Mouse (Mus musculus) embryonic fibroblast, embryonic 13.5 days (primary cell): Measurements from ENCODE around the gene Gm42906. TPM values are rescaled to one million over a fixed set of nuclear protein-coding genes. Genes with fewer than 3 reads are reported as not detected.
A peak's percentile ranks its signal among the peaks of the same experiment; 100 is the strongest.

Source experiments
- H3K27ac ChIP-seq: 2 replicates; pipeline ENCODE4 v1.5.1; 2012; ENCODE audit warnings: low read length, control low read depth, inconsistent platforms; ENCODE audit not compliant: insufficient read depth
- H3K4me1 ChIP-seq: 2 replicates; pipeline ENCODE4 v1.6.1; 2011; ENCODE audit warnings: low read length; ENCODE audit not compliant: control insufficient read depth, insufficient read depth
- H3K4me3 ChIP-seq: 2 replicates; pipeline ENCODE4 v1.5.1; 2011; ENCODE audit warnings: mild to moderate bottlenecking, control low read depth, low read length; ENCODE audit not compliant: insufficient read depth
- CTCF ChIP-seq: IDR thresholded peaks from 2 replicates; pipeline ENCODE4 v1.5.1; 2011; ENCODE audit warnings: mild to moderate bottlenecking, control low read depth, low read length, moderate library complexity, borderline replicate concordance; ENCODE audit not compliant: insufficient read depth
- POLR2A ChIP-seq: IDR thresholded peaks from 2 replicates; pipeline ENCODE4 v1.6.1; 2011; ENCODE audit warnings: low read depth, mild to moderate bottlenecking, control low read depth, low read length, moderate library complexity
- polyA plus RNA-seq: library from polyadenylated mRNA; stranded (reverse); fragments of >200 nt; gene quantifications from 2 replicates; pipeline ENCODE4 v1.2.4, GENCODE M21; 2011; ENCODE audit warnings: low read depth; ENCODE audit not compliant: missing spikeins, insufficient read length

Gm42906 gene
- polyA plus RNA-seq, 1 experiment: not detected

DNA sequence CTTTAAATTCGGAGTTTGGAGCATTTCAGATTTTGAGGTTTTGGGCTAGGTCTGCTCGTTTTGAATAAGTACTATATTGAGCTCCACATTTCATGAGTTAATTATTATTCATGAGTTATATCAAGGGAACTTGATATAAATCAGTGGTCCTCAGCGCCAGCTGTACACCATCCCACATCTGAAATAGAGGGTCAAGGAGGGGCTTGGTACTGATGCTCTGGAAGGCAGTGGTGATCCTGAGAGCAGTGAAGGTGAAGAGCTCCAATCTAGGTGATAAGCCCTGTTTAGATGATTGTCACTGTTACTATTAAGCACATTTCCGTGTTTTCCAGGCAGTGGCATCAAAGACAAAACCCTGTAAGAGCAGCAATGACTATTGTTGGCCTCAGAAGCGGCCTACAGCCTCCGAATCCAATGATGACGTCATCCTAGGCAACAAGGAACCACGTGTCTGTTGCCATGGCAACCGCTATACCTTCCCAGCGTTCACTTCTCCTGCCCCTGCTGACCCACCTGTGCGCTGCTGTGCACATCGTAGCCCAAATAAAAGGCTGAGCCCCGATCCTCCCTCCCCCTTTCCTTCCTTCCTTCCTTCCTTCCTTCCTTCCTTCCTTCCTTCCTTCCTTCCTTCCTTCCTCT lies 199.5 kb downstream of the Gm42906 start:
- Histone ChIP-seq H3K4me3 (no peak overlapping the region), H3K4me1 (no peaks in the 10 kb centered on the region; the same call in none of the 2 replicates), H3K27ac (no peak overlapping the region)
- no peak for TF ChIP-seq POLR2A
- no peak for TF ChIP-seq CTCF

DNA sequence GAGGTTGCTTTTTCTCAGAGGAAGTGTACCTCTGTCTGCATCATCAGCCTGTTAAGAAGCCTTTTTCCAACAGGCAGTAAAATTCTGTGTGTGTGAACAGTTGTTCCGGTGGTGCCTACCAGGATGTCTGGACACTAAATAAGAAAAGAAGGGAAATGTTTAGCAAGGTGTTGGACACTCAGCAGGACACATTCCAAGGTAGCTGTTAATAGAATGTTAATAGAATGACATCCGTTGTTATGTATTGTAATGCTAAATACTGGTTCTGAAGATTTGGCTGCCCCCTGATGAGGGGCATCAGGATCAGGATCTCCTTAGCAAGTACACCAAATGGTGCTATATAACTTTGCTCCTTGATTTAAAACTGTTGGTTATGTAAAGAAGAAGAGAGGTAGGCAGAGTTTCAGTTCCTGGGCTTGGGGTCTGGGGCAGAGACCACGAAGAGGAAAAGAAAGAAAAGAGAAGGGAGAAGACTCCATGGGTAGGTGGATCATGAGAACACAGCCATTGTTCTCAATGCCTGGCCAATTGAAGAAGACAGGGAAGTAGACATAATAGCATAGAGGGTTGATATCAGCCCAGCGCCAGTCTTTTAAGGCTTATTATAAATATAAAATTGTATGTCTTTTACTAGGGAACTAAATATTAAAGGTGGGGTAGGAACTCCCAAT lies 204.1 kb downstream of the Gm42906 start:
- TF ChIP-seq POLR2A (no peak), CTCF (no peak)
- Histone ChIP-seq H3K27ac (no peak overlapping the region), H3K4me3 (no peak overlapping the region), H3K4me1 (no peaks in the 10 kb centered on the region)

DNA sequence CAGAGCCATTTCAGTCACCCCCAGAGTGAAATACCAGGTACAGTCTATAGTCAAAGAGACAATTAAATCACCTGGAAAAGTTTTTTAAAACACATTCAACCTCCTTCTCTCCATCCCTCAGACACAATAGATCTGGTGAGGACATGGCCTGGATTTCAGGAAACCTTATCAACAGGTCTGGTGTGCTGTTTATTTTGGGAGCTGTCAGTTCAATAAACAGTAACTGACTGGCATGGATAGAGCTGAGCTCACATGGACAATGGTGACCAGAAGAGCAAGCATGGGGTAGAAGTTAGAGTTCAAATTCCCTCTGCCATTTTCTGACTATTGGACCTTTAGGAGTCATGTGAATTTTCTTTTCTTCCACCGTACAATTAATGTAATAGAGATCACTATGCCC lies 205.2 kb downstream of the Gm42906 start:
- Histone ChIP-seq H3K27ac (no peak overlapping the region), H3K4me3 (no peak overlapping the region), H3K4me1 (no peaks in the 10 kb centered on the region)
- no peak for TF ChIP-seq POLR2A
- no peak for TF ChIP-seq CTCF

DNA sequence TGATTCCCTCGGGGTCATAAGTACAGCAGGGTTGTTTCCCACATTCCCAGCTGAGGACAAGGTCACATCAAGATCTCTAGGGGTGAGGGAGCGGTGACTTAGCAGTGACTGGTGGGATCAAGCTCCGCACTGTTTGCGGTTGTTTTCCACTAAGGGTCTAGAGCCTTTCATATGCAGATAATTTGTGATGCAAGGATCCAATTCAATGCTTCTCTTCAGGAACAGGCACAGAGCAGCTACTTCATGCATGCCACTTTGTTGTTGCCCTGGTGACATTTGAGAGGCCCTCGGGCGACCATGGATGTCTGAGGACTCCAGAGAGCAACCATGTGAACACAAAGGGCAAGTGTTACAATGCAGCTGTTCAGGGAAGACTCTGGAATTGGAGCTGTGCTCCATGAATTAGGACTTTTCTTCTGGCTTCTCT lies 209.3 kb downstream of the Gm42906 start:
- Histone ChIP-seq H3K4me3 (no peak overlapping the region), H3K4me1 (no peaks in the 10 kb centered on the region), H3K27ac (no peak overlapping the region)
- TF ChIP-seq POLR2A: no peak
- TF ChIP-seq CTCF: no peak

DNA sequence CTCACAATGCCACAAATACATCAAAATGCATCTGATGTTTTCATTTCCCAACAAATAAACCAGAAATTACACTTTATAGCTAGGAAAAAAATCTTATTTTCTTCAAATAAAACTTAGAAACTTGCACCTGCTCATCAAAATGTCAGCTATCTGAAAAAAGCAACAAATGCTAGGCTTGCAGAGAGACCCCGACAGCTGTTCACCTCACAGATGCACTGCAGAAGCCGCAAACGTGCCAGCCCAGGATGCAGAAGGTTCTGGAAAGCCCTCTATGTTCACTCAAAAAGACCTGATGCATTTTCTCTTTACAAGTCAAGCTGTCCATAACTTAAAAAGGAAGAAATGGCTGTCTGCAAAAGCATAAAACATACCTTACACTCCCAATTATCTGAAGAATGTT lies 214.9 kb downstream of the Gm42906 start:
- Histone ChIP-seq H3K4me3 (no peak overlapping the region), H3K27ac (no peak overlapping the region), H3K4me1 (no peaks in the 10 kb centered on the region)
- TF ChIP-seq POLR2A (no peak), CTCF (no peak)

DNA sequence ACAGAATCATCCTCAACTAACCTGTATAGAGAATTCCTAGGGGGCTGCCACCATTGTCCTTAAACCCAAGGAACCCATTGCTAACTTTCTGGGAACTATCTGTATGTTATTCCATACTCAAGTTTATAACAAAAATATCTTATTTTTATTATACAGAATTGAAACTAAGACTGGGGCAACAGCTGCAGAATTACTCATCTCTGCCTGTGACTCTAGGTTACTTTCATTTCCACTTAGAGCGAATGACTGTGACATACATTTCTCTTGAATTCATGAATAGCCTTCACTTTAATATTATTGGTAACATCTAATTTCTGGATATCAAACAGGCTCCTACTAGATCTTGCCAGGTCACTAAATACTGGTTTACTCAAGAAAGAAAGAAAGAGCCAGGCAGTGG lies 217.1 kb downstream of the Gm42906 start:
- no peak for TF ChIP-seq CTCF
- TF ChIP-seq POLR2A: no peak
- Histone ChIP-seq H3K4me3 (no peak overlapping the region), H3K27ac (no peak overlapping the region), H3K4me1 (no peaks in the 10 kb centered on the region)

DNA sequence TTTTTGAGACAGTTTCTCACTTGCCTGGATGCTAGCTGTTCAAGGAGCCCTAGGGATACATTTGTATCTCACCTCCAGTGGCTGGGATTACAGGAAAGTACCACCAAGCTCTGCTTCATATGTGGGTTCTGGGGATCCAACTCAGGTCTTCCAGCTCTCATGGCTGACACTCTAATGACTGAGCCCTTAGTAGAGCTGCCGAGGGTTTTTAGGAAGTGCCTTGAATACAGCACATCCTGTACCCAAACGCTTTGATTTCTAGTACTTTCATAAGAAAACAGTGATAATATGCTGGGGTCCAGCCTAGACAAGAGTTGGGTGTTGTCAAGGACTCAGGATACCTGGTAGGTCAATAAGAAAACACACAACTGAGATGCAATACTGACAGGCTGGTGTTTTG lies 217.9 kb downstream of the Gm42906 start:
- no peaks in the 10 kb centered on the region for H3K4me1 ChIP-seq
- H3K27ac ChIP-seq: no peak overlapping the region
- no peak overlapping the region for H3K4me3 ChIP-seq
- no peak for TF ChIP-seq POLR2A
- no peak for TF ChIP-seq CTCF

DNA sequence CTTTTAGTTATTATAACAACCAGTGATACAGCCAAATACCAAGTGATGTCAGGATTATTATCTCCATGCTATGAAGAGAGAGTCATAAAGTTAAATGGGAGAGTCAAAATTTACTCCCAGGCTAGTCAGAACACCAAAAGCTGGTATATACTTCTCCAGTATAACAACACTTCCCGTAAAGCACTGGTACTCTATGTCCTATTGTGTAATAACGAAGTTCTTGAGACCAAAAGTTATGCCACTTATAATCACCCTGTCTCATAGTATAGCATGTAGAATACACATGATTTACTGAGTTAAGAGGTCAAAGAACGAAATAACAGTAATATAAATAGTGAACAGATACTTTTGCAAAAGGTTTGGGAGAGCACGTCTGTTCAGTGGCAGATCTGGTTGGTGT lies 222.9 kb downstream of the Gm42906 start:
- H3K27ac ChIP-seq: no peak overlapping the region
- no peak overlapping the region for H3K4me3 ChIP-seq
- H3K4me1 ChIP-seq: peaks cover 3% of the 10 kb centered on the region
- no peak for TF ChIP-seq POLR2A
- TF ChIP-seq CTCF: no peak

DNA sequence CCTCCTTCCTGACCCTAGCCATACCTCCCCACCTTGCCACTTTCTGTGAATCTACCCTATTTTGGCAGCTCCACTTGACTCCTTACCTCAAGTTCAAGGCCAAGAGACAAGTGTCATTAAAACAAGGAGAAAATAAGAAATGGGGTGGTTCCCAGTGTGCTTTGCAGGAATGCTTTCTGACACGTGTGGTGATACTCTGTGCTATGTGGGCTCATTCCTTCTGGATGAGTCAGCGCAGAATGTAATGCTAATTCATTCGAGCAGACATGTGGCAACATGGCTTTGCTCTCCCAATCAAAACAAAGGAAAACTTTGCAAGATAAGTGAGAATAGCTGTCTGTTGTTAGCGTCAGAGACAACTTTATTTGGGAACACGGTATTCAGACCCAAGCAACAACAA lies 225.0 kb downstream of the Gm42906 start:
- H3K27ac ChIP-seq: peak overlapping the region; percentile 49; the same call in 1 of the 2 replicates
- TF ChIP-seq POLR2A (no peak; the same call in 1 of the 2 replicates), CTCF (no peak)
- H3K4me3 ChIP-seq: no peak overlapping the region
- H3K4me1 ChIP-seq: peaks cover 3% of the 10 kb centered on the region

DNA sequence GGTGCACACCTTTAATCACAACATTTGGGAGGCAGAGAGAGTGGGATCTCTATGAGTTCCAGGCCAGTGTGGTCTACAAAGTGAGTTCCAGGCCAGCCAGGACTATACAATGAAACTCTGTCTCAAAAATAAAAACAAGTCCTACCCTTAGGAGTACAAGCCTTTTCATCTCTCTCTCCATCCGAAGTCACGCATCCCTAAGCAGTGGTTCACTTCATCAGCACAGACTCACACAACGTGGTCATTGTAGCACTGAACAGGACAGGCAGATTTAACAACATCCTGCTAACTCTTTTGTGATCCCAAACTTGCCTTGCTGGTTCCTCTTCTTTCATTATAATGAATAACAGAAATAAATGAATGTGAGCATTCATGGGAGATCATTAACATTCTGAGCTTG lies 226.7 kb downstream of the Gm42906 start:
- Histone ChIP-seq H3K27ac (no peak overlapping the region), H3K4me1 (peaks cover 11% of the 10 kb centered on the region), H3K4me3 (no peak overlapping the region)
- no peak for TF ChIP-seq CTCF
- TF ChIP-seq POLR2A: no peak
